Mouse (Mus musculus) ES-E14 (cell line): ENCODE measurements at regions not wholly inside any gene's neighbourhood (a gene's known extent, or its start where the extent isn't known, plus 50 kb on each side); places are given as distances from the start of the nearest gene placed in this dataset.

Experiments
- DNase-seq: peaks from one replicate; pipeline ENCODE4 v3.0.0-alpha.2; 2013; ENCODE audit warnings: low read depth, low spot score
- H3K27ac ChIP-seq: 2 replicates; pipeline ENCODE4 v1.5.1; 2012; ENCODE audit warnings: low read depth, mild to moderate bottlenecking, low read length, moderate library complexity, mixed read lengths; ENCODE audit not compliant: poor library complexity, insufficient read depth, severe bottlenecking
- H3K36me3 ChIP-seq: 2 replicates; pipeline ENCODE4 v1.6.1; 2012; ENCODE audit warnings: mild to moderate bottlenecking, low read length, moderate library complexity, mixed read lengths; ENCODE audit not compliant: control insufficient read depth, poor library complexity, insufficient read depth, severe bottlenecking
- H3K4me1 ChIP-seq, 2 experiments: fragments of 150-350 bp in 1 of 2; sonication (generic) in 1 of 2; 2 replicates each; pipeline ENCODE4 v1.6.1; 2012; ENCODE audit warnings: low read length in 2 of 2, mild to moderate bottlenecking in 1 of 2, mixed read lengths in 1 of 2; ENCODE audit not compliant: control insufficient read depth in 2 of 2, insufficient read depth in 2 of 2, poor library complexity in 1 of 2
- H3K4me3 ChIP-seq, 2 experiments: fragments of 150-350 bp in 1 of 2; sonication (generic) in 1 of 2; 2 replicates each; pipeline ENCODE4 v1.5.1; 2012; ENCODE audit warnings: low read length in 2 of 2, low read depth in 1 of 2, mild to moderate bottlenecking in 1 of 2, mixed read lengths in 1 of 2; ENCODE audit not compliant: insufficient read depth in 1 of 2, poor library complexity in 1 of 2, severe bottlenecking in 1 of 2
- H3K9ac ChIP-seq: 2 replicates; pipeline ENCODE4 v1.6.1; 2012; ENCODE audit warnings: low read depth, mild to moderate bottlenecking, low read length, mixed read lengths; ENCODE audit not compliant: poor library complexity, insufficient read depth, severe bottlenecking
- H3K9me3 ChIP-seq: fragments of 150-350 bp; sonication (generic); 2 replicates; pipeline ENCODE4 v1.6.1; 2012; ENCODE audit warnings: low read depth, mild to moderate bottlenecking, low read length; ENCODE audit not compliant: control insufficient read depth, insufficient read depth
- CHD2 ChIP-seq: IDR thresholded peaks from 2 replicates; pipeline ENCODE4 v1.6.1; 2014; ENCODE audit warnings: mild to moderate bottlenecking, low read depth, low read length, inconsistent platforms
- HCFC1 ChIP-seq: IDR thresholded peaks from 2 replicates; pipeline ENCODE4 v1.6.1; 2012; ENCODE audit warnings: low read length, inconsistent platforms, borderline replicate concordance; ENCODE audit not compliant: insufficient read depth
- MAFK ChIP-seq: IDR thresholded peaks from 2 replicates; pipeline ENCODE4 v1.6.1; 2014; ENCODE audit warnings: mild to moderate bottlenecking, low read depth, low read length, inconsistent platforms; ENCODE audit not compliant: insufficient read depth
- ZC3H11A ChIP-seq: IDR thresholded peaks from 2 replicates; pipeline ENCODE4 v1.6.1; 2012; ENCODE audit warnings: low read depth, mild to moderate bottlenecking, inconsistent platforms, low read length, borderline replicate concordance
- ZNF384 ChIP-seq: IDR thresholded peaks from 2 replicates; pipeline ENCODE4 v1.6.1; 2012; ENCODE audit warnings: low read depth, low read length, inconsistent platforms
- in situ Hi-C, 2 experiments: fragments of 600-800 bp; cut with MboI; formaldehyde crosslinking; loops; one replicate each; pipeline ENCODE4 v1.15.1; 2025; ENCODE audit warnings: low sequenced_read_pairs in 2 of 2, inconsistent platforms in 1 of 2; ENCODE audit not compliant: unreplicated experiment in 2 of 2

DNA sequence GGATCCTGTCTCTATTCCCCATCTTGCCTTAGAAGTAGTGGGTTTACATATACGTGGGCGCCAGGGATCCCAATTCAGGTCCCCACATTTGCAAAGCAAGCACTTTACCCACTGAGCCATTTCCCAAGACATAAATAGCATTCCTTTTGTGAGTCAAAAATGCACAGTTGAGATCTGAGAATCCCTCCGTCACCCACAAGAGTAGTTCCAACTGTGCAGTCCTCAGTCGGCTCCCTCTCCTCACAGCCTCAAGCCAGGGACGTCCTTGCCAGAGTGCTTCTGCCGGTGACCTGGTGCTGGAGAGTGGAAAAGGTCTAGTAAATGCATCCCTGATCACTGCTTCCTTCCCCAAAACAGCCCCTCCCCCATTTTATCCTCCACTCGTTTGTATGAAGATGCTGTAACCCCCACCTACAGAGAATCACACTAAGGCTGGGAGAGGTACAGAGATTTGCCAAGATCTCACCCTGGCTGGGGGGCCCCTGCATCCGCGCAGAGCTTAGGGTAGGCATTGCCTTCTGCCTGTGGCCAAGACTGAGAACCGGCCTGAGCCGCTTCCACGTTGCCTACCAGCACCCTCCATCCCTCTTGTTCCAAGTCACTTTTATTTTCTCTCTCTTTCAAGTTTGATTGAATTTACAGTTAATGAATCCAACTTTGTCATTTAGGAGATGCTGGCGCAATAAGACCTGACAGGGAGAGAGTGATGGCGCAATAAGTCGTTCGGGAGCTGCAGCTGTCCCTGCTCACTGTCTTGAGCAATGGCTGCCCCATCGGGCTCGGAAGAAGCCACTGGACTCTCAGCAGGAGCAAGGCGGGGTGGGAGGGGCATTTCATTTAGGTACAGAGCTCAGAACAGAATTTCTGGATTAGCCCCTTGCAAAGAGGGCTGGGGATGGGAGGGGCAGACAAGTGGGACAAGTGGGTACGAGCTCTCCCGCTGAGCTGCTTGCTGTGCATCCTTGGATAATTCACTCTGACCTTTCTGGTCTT lies 74.5 kb upstream of the Zfp618 start:
- Histone ChIP-seq H3K9ac (no peak overlapping the region), H3K9me3 (no peaks in the 10 kb centered on the region), H3K27ac (no peak overlapping the region), H3K4me3 (peak overlapping the region in 1 of 2 experiments; percentile 44; a peak in 2 of 4 replicates), H3K4me1 (peaks cover 2 to 6% of the 10 kb centered on the region in 2 experiments; a peak in 3 of 4 replicates), H3K36me3 (no peaks in the 10 kb centered on the region)
- no peak for TF ChIP-seq HCFC1
- no peak for TF ChIP-seq MAFK
- TF ChIP-seq ZNF384, result no peak
- no peak for TF ChIP-seq ZC3H11A
- no peak for TF ChIP-seq CHD2
- DNase-seq, result peak; percentile 41
- in situ Hi-C loops, result no loop called here

GRCm38 (mm10) chr4:62912891-62913290 lies 52.5 kb upstream of the Zfp618 start:
- Histone ChIP-seq H3K27ac (no peak overlapping the region), H3K9me3 (no peaks in the 10 kb centered on the region), H3K36me3 (no peaks in the 10 kb centered on the region), H3K4me1 (no peaks in the 10 kb centered on the region), H3K9ac (no peak overlapping the region), H3K4me3 (no peak overlapping the region)
- TF ChIP-seq ZC3H11A, result no peak
- no peak for TF ChIP-seq MAFK
- TF ChIP-seq HCFC1, result no peak
- TF ChIP-seq ZNF384, result no peak
- no peak for TF ChIP-seq CHD2
- in situ Hi-C loops, result no loop called here
- DNase-seq, result no peak
